Mouse (Mus musculus): ENCODE results near the gene Lrrc74a.

GRCm38 (mm10) chr12:86697996-86698395, 36.2 kb upstream of the Lrrc74a start:
- TF ChIP-seq TCF12 (IDR thresholded peaks at IDR 0.05; ENCODE audit: insufficient read depth, poor library complexity, severe bottlenecking) (no peak), POLR2A (IDR thresholded peaks at IDR 0.05; ENCODE audit: insufficient read length, low read depth) (no peak), POLR2AphosphoS2 (IDR thresholded peaks at IDR 0.05; ENCODE audit: insufficient read length, low read depth) (no peak), MYOG (IDR thresholded peaks at IDR 0.05; ENCODE audit: control insufficient read depth in 1 of 3, insufficient read depth in 1 of 3, insufficient read length in 2 of 3, low read depth in 2 of 3) (no peak), USF1 (IDR thresholded peaks at IDR 0.05; ENCODE audit: low read depth) (no peak), SRF (IDR thresholded peaks at IDR 0.05; ENCODE audit: control insufficient read depth, insufficient read length, low read depth) (no peak), MAX (IDR thresholded peaks at IDR 0.05; ENCODE audit: low read depth) (no peak), E2F4 (IDR thresholded peaks at IDR 0.05; ENCODE audit: insufficient read depth) (no peak), REST (IDR thresholded peaks at IDR 0.05; ENCODE audit: insufficient read depth, insufficient read length) (no peak)

Data from myocyte (in vitro differentiated cells).